Mouse (Mus musculus) 3134 (cell line): ENCODE results near the gene Rtn2.

Experiments used
- DNase-seq: peaks from one replicate; pipeline ENCODE4 v3.0.0-alpha.2; 2011; ENCODE audit warnings: low spot score; ENCODE audit not compliant: insufficient read length; ENCODE audit errors: extremely low read depth

Rtn2 gene

GRCm38 (mm10) chr7:19282385-19282784, at the start of gene Rtn2:
Rtn2 (plus strand) TSS chr7:19282624.
- DNase-seq: peak; percentile 89

- no peak for DNase-seq
Measured at GRCm38 (mm10) chr7:19234652-19235051, 47.8 kb upstream of the Rtn2 start.

- no peak for DNase-seq
Measured at GRCm38 (mm10) chr7:19235092-19235671, 47.2 kb upstream of the Rtn2 start.

- no peak for DNase-seq
Measured at GRCm38 (mm10) chr7:19236411-19236810, 46.0 kb upstream of the Rtn2 start.

GRCm38 (mm10) chr7:19238344-19238743, 44.1 kb upstream of the Rtn2 start:
- DNase-seq: no peak

GRCm38 (mm10) chr7:19239423-19239822, 43.0 kb upstream of the Rtn2 start:
- peak; percentile 53 for DNase-seq

GRCm38 (mm10) chr7:19239986-19240385, 42.4 kb upstream of the Rtn2 start:
- DNase-seq: no peak

GRCm38 (mm10) chr7:19240905-19241463, 41.4 kb upstream of the Rtn2 start:
- DNase-seq: peak; percentile 55

GRCm38 (mm10) chr7:19242005-19242404, 40.4 kb upstream of the Rtn2 start:
- no peak for DNase-seq

GRCm38 (mm10) chr7:19243858-19244257, 38.6 kb upstream of the Rtn2 start:
- no peak for DNase-seq

- no peak for DNase-seq
Measured at GRCm38 (mm10) chr7:19245083-19245482, 37.3 kb upstream of the Rtn2 start.

GRCm38 (mm10) chr7:19246855-19247254, 35.6 kb upstream of the Rtn2 start:
- no peak for DNase-seq

- DNase-seq: no peak
Measured at GRCm38 (mm10) chr7:19247511-19247910, 34.9 kb upstream of the Rtn2 start.

GRCm38 (mm10) chr7:19252078-19252477, 30.3 kb upstream of the Rtn2 start:
- no peak for DNase-seq

- no peak for DNase-seq
Measured at GRCm38 (mm10) chr7:19253437-19253836, 29.0 kb upstream of the Rtn2 start.

GRCm38 (mm10) chr7:19255395-19255794, 27.0 kb upstream of the Rtn2 start:
- no peak for DNase-seq

- no peak for DNase-seq
Measured at GRCm38 (mm10) chr7:19256567-19256966, 25.9 kb upstream of the Rtn2 start.

GRCm38 (mm10) chr7:19257390-19258022, 24.9 kb upstream of the Rtn2 start:
- DNase-seq: peak; percentile 47

- DNase-seq: no peak
Measured at GRCm38 (mm10) chr7:19258336-19258735, 24.1 kb upstream of the Rtn2 start.

GRCm38 (mm10) chr7:19265147-19265546, 17.3 kb upstream of the Rtn2 start:
- DNase-seq: peak; percentile 73

- peak; percentile 59 for DNase-seq
Measured at GRCm38 (mm10) chr7:19265928-19266822, 16.2 kb upstream of the Rtn2 start.
